ENCODE assay signal across 12 mouse cellular contexts in the genomic region with DNA sequence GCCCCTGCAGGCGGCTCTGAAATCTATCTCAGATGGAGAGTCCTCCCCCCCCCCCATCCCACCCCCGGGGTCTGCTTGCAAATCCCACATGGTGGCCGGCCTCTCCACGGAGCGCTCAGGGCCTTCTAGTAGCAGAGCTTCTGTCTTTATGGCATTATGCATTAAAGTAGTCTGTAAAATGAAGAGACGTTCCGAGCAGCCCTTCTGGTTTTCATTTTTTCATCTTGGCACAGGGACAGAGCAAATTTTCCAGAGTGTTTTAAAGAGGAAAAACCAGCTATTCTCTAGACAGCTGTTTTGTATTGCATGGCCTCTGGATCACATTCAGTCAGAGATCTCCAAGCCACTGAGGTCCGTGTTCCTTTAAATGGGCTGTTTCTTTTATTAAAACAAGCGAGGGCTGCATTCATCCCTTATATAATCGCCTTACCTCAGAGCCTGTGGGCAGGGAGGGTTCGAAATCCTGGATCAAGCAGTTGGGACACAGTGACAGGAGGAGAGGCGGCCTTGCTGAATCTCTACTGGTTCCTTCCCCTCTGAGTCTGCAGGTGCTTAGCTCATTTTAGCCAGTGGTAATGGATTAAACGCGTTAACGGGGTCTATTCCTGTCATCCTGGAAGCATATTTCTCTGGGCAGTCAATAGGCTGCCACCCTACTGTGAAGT.
DNase-seq lines count a peak whose midpoint lies in the region; ATAC-seq lines count a peak whose summit lies in the region.
"Had no signal": no experiment of that assay in that cellular context is flagged by ENCODE, and none has a peak within 500 bp of the region (broad histone marks: within the 10 kb centered on the region; RNA-seq: fewer than 3 reads in every experiment).

No protein-coding gene starts in this region.

- peaks cover 21% of the 10 kb centered on the region for H3K4me1 ChIP-seq in limb, embryonic 15.5 days
- H3K4me1 ChIP-seq in midbrain, embryonic 10.5 days, result peaks cover 4% of the 10 kb centered on the region
- H3K4me1 ChIP-seq: forebrain, embryonic 13.5 days; stomach, embryonic 15.5 days had no signal

- H3K9me3 ChIP-seq in limb, embryonic 15.5 days, result no peaks in the 10 kb centered on the region
- H3K9me3 ChIP-seq in midbrain, embryonic 10.5 days (replicated peaks), result no peaks in the 10 kb centered on the region
- H3K9me3 ChIP-seq: forebrain, embryonic 13.5 days; midbrain, embryonic 13.5 days; stomach, embryonic 15.5 days had no signal

- DNase-seq in heart, adult 11 months, result peak; percentile 95
- no peak for DNase-seq in heart, postnatal 25 days (ENCODE audit: low spot score)
- DNase-seq in NIH3T3 (ENCODE audit: low read depth), result peak; percentile 7
- peak; percentile 31 to 44 for DNase-seq in cerebellum, postnatal 36 days
- no peak for DNase-seq in spleen, adult 12 weeks (ENCODE audit: low spot score)
- DNase-seq in left cerebral cortex, adult 11 months (ENCODE audit: low spot score), result no peak
- no peak for DNase-seq in midbrain, embryonic 10.5 days (ENCODE audit: low spot score)

- no peak overlapping the region for H3K4me3 ChIP-seq in limb, embryonic 15.5 days
- H3K4me3 ChIP-seq in midbrain, embryonic 10.5 days, result no peak overlapping the region
- H3K4me3 ChIP-seq: forebrain, embryonic 13.5 days; midbrain, embryonic 13.5 days; stomach, embryonic 15.5 days had no signal

- no peak overlapping the region for H3K9ac ChIP-seq in limb, embryonic 15.5 days
- H3K9ac ChIP-seq: forebrain, embryonic 13.5 days; midbrain, embryonic 13.5 days; stomach, embryonic 15.5 days had no signal

- intact Hi-C loops in heart, postnatal 25 days (cut with DNase I), result no loop called here

- peaks cover 16% of the 10 kb centered on the region; the same call in 1 of the 2 replicates for H3K27me3 ChIP-seq in limb, embryonic 15.5 days
- no peaks in the 10 kb centered on the region for H3K27me3 ChIP-seq in midbrain, embryonic 10.5 days (ENCODE audit: low read depth, poor library complexity, severe bottlenecking)
- H3K27me3 ChIP-seq: forebrain, embryonic 13.5 days; midbrain, embryonic 13.5 days; stomach, embryonic 15.5 days had no signal

- ATAC-seq in limb, embryonic 15.5 days (ENCODE audit: insufficient number of reproducible peaks, low FRiP score, low TSS enrichment, low read depth), result peak; percentile 40; the same call in 1 of the 2 replicates
- ATAC-seq: forebrain, embryonic 13.5 days; midbrain, embryonic 13.5 days had no signal

- WGBS in limb, embryonic 15.5 days, result 21% methylated on average over 15 of the region's 15 CpGs
- WGBS in midbrain, embryonic 10.5 days, result 83% methylated on average over 15 of the region's 15 CpGs

- no peak overlapping the region; the same call in 1 of the 2 replicates for H3K27ac ChIP-seq in limb, embryonic 15.5 days
- no peak overlapping the region for H3K27ac ChIP-seq in midbrain, embryonic 10.5 days (replicated peaks)
- H3K27ac ChIP-seq: forebrain, embryonic 13.5 days; midbrain, embryonic 13.5 days; stomach, embryonic 15.5 days had no signal

- peak overlapping the region; percentile 14; the same call in 1 of the 2 replicates for H3K4me2 ChIP-seq in limb, embryonic 15.5 days
- H3K4me2 ChIP-seq: forebrain, embryonic 13.5 days; liver, embryonic 11.5 days; midbrain, embryonic 13.5 days; stomach, embryonic 15.5 days had no signal

- no peaks in the 10 kb centered on the region for H3K36me3 ChIP-seq in limb, embryonic 15.5 days
- no peaks in the 10 kb centered on the region for H3K36me3 ChIP-seq in midbrain, embryonic 10.5 days
- H3K36me3 ChIP-seq: midbrain, embryonic 13.5 days; stomach, embryonic 15.5 days had no signal

Comparison
In these comparisons a context has a peak if more than half of its experiments do, and no peak if none do; other contexts are left out.
1. DNase-seq: peak in heart, adult 11 months (single experiment), NIH3T3 (single experiment) and cerebellum, postnatal 36 days (2 of 2); none in heart, postnatal 25 days (single experiment), spleen, adult 12 weeks (single experiment), left cerebral cortex, adult 11 months (single experiment) and midbrain, embryonic 10.5 days (single experiment).